Mouse (Mus musculus) testis, postnatal 10 days (tissue): ENCODE data around the gene Timeless.
"Not testable (repeated sequence)": the region's sequence is repeated elsewhere in the genome, so short reads cannot be mapped to it uniquely, and the experiment has no call there.

Experiments
- DNase-seq: peaks from one replicate; pipeline ENCODE4 v3.0.0; 2021; ENCODE audit warnings: low spot score

Timeless gene

GRCm38 (mm10) chr10:128212871-128213323, 19.0 kb upstream of the Timeless start:
- peak; percentile 67 for DNase-seq

DNA sequence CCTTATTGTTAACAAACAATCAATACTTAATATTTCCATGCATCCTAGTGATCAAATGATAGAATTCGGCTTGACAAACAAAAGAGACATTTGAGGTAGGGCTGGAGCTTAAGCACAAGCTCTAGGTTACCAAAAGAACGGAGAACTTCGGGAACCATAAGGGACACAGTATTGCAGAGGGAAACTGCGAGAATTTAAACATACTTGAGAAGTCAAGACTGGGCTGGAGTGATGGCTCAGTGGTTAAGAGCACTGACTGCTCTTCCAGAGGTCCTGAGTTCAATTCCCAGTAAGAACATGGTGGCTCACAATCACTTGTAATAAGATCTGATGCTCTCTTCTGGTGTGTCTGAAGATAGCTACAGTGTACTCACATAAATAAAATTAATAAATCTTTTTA, 17.8 kb upstream of the Timeless start:
- not testable (repeated sequence) for DNase-seq

DNA sequence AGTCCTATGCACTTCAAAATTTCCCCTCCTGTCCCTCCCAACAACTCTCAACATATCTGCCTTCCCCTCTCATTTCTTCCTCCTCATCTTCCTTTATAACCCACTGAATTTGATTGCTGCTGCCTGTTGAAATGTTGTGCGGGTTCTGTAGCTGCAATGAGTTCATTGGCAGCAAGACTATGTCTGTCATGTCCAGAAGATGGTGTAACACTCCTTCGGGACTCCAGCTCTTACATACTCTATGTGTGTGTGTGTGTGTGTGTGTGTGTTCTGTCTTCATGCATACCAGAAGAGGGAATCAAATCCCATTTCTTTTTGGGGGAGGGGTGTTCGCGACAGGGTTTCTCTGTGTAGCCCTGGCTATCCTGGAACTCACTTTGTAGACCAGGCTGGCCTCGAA, 16.9 kb upstream of the Timeless start:
- no peak for DNase-seq

DNA sequence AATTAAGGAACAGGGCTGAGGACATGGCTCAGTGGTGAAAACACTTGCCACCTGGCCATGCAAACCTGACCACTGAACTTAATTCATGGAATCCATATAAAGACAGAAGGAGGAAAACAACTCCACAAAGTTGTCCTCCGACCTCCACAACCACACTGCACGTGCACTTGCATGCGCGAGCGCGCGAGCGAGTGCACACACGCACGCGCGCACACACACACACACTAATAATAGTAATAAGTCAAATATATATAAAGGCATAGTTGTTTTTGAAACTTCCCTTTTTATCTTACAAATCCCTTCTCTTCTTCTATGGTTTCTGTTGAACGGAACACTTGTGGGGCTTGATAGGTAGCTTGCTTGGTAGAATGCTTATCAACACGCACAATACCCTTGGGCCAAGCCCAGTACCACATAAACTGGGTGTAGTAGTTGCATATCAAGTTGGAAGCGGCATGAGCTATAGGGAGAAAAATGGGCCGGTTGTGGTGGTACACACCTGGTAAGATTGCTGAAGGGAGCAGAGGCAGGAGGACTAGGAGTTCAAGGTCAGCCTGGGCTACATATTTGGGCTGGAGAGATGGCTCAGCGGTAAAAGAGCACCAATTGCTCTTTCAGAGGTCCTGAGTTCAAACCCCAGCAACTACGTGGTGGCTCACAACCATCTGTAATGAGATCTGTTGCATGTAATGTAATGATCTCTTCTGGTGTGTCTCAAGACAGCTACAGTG, 13.3 kb upstream of the Timeless start:
- DNase-seq: no peak

GRCm38 (mm10) chr10:128221533-128222286, 10.2 kb upstream of the Timeless start:
- no peak for DNase-seq

DNA sequence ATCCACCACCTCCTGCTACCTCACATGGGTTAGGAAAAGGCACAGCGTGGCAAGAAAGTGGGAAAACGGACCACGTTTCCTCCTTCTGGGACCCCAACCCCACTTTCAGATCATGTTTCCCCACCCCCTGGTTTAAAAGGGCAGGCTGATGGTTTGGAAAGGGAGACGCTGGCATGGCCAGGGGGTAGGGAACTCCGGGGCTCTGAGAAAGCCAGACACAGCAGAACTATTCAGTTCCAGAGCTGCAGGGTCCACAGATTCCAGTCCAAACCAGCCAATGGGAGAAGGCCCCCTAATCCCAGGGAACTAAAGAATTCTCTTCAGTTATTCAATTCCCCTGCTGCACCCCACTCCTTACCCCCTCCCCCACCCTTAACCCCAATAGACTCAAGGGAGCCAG, 6.8 kb upstream of the Timeless start:
- no peak for DNase-seq

GRCm38 (mm10) chr10:128225538-128225937, 6.3 kb upstream of the Timeless start, which contains the start of gene Mip:
Gene Mip (plus strand): TSS chr10:128225838.
- no peak for DNase-seq

GRCm38 (mm10) chr10:128227592-128227991, 4.3 kb upstream of the Timeless start:
- no peak for DNase-seq

GRCm38 (mm10) chr10:128228009-128228408, 3.9 kb upstream of the Timeless start:
- DNase-seq: no peak

DNA sequence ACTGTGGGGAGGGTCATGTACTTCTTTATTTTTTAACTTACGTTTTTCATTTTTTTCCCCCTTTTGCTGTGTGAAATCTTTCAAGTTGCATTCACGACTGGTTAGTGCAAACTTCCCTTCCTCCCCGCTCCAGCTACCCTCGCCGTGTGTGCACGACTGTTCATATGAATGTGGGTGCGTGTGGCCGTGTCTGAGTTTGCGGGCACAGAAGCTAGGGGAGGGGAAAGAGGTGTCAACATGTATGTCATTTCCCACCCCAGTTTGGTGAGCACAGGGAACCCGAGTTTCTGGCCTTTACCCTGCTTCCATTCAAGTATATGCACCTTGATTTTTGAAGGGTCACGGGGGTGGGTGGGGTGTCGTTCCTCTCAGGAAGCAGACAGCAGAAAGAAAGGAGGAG, 1.3 kb upstream of the Timeless start:
- DNase-seq: no peak

GRCm38 (mm10) chr10:128231146-128231545, 719 bp upstream of the Timeless start:
- DNase-seq: no peak

- peak; percentile 46 for DNase-seq
These were observed 638 bp downstream of the Timeless start for GRCm38 (mm10) chr10:128232420-128232985.

DNA sequence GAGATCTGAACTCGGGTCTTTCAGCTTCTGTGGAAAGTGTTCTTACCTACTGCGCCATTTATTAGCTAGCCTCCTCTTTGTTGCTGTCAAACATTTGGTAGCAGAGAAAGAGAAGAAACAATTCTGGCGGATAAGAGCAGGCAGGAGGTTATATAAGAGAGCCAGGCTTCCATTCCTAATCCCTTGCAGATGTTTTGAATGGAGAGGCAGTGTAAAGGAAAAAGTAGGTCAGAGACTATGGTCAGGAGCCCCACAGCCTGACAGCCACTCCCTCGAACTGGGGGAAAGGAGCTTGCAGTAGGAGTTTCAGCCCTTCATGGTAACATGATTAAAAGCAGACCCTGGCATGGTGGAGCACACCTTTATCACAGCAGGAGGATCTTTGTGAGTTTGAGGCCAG, 4.5 kb downstream of the Timeless start:
- no peak for DNase-seq

GRCm38 (mm10) chr10:128237807-128238480, 6.1 kb downstream of the Timeless start:
- DNase-seq: no peak

DNA sequence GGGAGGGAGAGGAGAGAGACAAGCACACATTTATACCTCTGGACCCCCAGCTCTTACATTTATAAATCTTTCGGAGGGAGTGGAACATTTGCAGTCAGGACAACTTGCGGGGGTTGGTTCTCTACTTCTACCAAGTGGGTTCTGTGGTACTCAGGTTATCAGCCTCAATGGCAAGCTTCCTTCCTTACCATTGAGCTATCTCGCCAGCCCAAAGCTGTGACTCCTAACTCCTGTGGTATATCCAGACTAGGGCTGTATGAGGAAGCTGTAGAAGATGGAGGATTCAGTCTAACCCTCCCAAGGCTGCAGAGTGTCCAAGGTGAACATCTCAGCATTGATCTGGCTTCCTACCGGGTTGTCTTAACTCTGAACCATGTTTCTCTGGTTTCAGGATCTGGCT, 7.3 kb downstream of the Timeless start:
- no peak for DNase-seq

GRCm38 (mm10) chr10:128240131-128240530, 8.3 kb downstream of the Timeless start:
- DNase-seq: no peak

- no peak for DNase-seq
These were observed 11.4 kb downstream of the Timeless start for GRCm38 (mm10) chr10:128243252-128243651.

DNA sequence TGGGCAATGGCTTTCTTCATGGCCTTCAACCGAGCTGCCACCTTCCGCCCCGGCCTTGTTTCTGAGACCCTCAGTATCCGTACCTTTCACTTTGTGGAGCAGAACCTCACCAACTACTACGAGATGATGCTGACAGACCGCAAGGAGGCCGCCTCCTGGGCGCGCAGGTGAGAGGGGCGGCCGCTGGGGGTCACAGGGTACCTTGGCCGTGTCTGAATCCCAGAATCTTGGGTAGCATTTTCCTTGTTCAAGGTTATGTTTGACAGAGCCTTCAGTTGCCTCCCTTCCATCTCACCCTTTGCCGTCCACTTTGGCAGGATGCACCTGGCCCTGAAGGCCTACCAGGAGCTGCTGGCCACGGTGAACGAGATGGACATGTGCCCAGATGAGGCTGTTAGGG, 12.3 kb downstream of the Timeless start:
- no peak for DNase-seq

GRCm38 (mm10) chr10:128247020-128247732, 15.3 kb downstream of the Timeless start:
- no peak for DNase-seq

- no peak for DNase-seq
These were observed 18.7 kb downstream of the Timeless start for GRCm38 (mm10) chr10:128250565-128250964.

GRCm38 (mm10) chr10:128253677-128254255, 21.9 kb downstream of the Timeless start, which contains the start of gene Apon:
Gene Apon (plus strand): TSS chr10:128254096.
- no peak for DNase-seq
